Mouse (Mus musculus) embryo, embryonic 10.5 days (tissue): Measurements from ENCODE around the gene Pex6.

Experiments used
- DNase-seq: peaks from one replicate; pipeline ENCODE4 v3.0.0-alpha.2; 2015; ENCODE audit warnings: low spot score

The Pex6 gene

GRCm38 (mm10) chr17:46701489-46701888 lies 9.8 kb upstream of the Pex6 start:
- DNase-seq = no peak

GRCm38 (mm10) chr17:46702100-46702499 lies 9.2 kb upstream of the Pex6 start:
- no peak for DNase-seq

DNA sequence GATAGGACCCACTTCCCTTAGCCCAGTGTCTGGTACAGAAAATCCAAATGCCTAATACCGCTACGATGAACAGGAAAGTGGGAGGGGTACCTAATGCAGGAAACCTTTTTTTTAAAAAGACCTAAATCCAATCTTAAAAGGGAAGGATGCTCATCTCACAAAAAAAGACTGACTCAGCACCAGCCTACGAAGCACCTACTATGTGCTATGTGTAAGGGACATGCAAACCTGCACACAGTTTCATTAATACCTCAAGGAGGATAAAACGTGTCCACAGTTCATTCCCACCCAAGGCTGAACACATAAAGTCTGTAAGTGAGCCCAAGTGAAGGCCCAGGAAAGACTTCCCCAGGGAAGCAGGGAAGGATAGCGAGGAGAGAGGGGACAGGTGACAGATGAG lies 8.8 kb upstream of the Pex6 start:
- DNase-seq = no peak

GRCm38 (mm10) chr17:46703971-46704886 lies 7.0 kb upstream of the Pex6 start:
- no peak for DNase-seq

- DNase-seq = peak; percentile 99
Measured at GRCm38 (mm10) chr17:46704887-46705835, 6.1 kb upstream of the Pex6 start, which contains the start of gene Ppp2r5d. TSS of gene Ppp2r5d (minus strand) at chr17:46705111.

GRCm38 (mm10) chr17:46706375-46707089 lies 4.7 kb upstream of the Pex6 start:
- no peak for DNase-seq

DNA sequence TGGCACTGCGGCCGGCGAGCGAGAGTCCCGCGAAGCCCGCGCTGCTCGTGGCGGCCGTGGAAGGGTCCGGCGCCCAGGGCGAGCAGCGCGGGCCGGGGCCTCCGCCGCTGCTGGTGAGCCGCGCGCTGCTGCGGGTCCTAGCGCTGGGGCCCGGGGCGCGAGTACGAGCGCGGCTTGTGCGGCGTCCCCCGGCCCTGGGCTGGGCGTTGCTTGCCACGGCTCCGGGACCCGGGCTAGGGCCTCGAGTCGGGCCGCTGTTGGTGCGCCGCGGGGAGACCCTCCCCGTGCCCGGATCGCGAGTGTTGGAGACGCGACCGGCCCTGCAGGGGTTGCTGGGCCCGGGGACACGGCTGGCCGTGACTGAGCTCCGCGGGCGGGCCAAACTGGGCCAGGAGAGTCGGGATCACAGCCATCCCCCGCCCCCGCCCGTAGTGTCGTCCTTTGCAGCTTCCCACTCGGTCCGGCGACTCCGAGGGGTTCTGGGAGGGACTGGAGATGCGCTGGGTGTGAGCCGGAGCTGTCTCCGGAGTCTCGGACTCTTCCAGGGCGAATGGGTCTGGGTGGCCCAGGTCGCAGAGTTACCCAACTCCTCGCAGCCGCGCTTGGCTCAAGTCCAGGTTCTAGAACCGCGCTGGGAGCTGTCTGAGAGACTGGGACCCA lies 479 bp downstream of the Pex6 start:
- DNase-seq = no peak

GRCm38 (mm10) chr17:46712442-46712841 lies 1.2 kb downstream of the Pex6 start:
- DNase-seq = no peak

- no peak for DNase-seq
Measured at GRCm38 (mm10) chr17:46713849-46714248, 2.6 kb downstream of the Pex6 start.

DNA sequence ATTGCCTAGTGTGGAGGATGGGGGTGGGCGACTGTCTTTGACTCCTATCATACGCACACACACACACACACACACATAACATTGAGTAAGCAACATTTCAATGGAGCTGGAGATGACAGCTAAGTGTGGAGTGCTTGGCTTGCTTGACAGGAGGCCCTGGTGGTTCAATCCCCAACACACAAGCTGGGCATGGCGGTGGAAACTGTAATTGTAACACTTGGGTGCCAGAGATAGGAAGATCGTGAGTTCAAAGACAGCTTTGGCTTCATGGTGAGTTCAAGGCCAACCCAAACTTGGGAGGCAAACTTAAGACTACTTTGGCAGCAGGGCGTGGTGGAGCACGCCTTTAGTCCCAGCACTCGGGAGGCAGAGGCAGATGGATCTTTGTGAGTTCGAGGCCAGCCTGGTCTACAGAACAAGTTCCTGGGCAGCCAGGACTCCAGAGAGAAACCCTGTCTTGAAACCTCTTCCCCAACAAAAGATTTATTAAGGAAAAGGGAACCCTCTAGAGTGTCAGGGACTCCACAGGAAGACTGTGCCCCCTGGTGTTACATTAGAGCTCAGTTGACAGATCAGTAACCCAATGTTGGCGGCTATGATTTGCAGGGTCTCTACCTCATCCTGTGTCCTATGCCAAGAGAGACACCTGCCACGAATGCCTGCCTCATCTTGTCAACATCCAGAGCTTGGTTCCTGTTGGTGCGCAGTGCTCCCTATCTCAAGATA lies 3.7 kb downstream of the Pex6 start:
- DNase-seq = no peak

- DNase-seq = no peak
Measured at GRCm38 (mm10) chr17:46721077-46721476, 9.8 kb downstream of the Pex6 start.

GRCm38 (mm10) chr17:46724477-46725084 lies 13.3 kb downstream of the Pex6 start:
- DNase-seq = no peak

DNA sequence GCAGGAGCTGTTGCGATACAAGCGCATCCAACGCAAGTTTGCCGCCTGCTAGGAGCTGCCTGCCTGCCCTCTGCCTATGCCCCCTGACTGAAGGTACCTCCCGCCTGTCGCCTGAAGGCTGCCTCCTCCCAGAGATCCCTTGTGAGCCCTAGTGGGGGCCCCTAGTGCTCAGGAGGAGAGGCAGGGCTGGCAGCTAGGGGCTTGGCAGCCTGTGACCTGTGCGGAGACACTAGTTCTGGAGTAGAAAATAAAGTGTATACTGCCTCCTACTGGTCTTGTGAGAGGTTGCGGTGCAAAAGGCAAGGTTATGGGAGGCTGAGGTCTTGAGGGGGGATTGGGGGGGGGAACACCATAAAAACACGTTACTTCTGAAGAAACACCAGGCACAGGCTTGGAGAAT lies 14.0 kb downstream of the Pex6 start:
- peak; percentile 74 for DNase-seq

GRCm38 (mm10) chr17:46725731-46726645 lies 14.7 kb downstream of the Pex6 start:
- no peak for DNase-seq

GRCm38 (mm10) chr17:46727271-46727670 lies 16.0 kb downstream of the Pex6 start:
- DNase-seq = no peak

GRCm38 (mm10) chr17:46728021-46728420 lies 16.8 kb downstream of the Pex6 start:
- DNase-seq = peak; percentile 50

GRCm38 (mm10) chr17:46728496-46728895 lies 17.2 kb downstream of the Pex6 start:
- DNase-seq = no peak

GRCm38 (mm10) chr17:46728904-46729318 lies 17.6 kb downstream of the Pex6 start, which contains the start of gene Gnmt:
TSS of gene Gnmt (minus strand) at chr17:46729168.
- DNase-seq = no peak

DNA sequence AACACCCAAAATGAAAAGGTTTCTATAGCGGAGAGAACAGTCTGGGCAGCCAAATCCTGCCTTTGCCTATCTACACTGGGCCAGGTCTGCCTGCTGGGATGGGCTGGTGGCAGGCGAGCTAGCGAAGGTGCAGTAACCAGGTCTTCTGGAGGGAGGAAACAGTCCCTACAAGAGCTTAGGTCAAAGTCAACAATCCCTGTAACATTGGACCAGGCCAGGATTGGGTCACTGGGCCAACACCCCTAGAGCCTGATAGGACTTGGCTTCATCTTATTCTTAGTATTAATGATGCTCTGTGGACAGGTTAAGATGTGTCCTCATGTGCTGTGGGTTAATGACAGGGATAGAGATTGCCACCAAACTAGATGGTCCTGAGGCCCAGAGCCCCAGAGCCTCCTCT lies 22.8 kb downstream of the Pex6 start:
- DNase-seq = no peak
